Mouse (Mus musculus) heart, postnatal 0 days (tissue): ENCODE measurements around the gene Kirrel. TPM values are rescaled to one million over a fixed set of nuclear protein-coding genes. Genes with fewer than 3 reads are reported as not detected.

Source experiments
- ATAC-seq: fragments of 200-750 bp; cut with Nextera tagmentation; 2 replicates; pipeline ENCODE4 v1.8.0; 2017; ENCODE audit warnings: low read depth, moderate number of reproducible peaks, moderate library complexity; ENCODE audit not compliant: insufficient read depth
- DNase-seq: peaks from one replicate; pipeline ENCODE4 v3.0.0-alpha.2; 2016; ENCODE audit warnings: low spot score
- H3K27ac ChIP-seq: fragments of 300-500 bp; sonication (generic); 2 replicates; pipeline ENCODE4 v1.5.1; 2014; ENCODE audit warnings: low read depth, mild to moderate bottlenecking
- H3K27me3 ChIP-seq: fragments of 300-500 bp; sonication (generic); 2 replicates; pipeline ENCODE4 v1.6.1; 2014; ENCODE audit warnings: low read length, mixed read lengths; ENCODE audit not compliant: control insufficient read depth, insufficient read depth
- H3K36me3 ChIP-seq: fragments of 300-500 bp; sonication (generic); replicated peaks from 2 replicates; pipeline ENCODE4 v1.6.1; 2014; ENCODE audit warnings: low read length, mixed read lengths; ENCODE audit not compliant: control insufficient read depth, insufficient read depth
- H3K4me1 ChIP-seq: fragments of 300-500 bp; sonication (generic); 2 replicates; pipeline ENCODE4 v1.6.1; 2014; ENCODE audit warnings: antibody characterized with exemption; ENCODE audit not compliant: control insufficient read depth, insufficient read depth
- H3K4me2 ChIP-seq: fragments of 300-500 bp; sonication (generic); 2 replicates; pipeline ENCODE4 v1.6.1; 2014; ENCODE audit warnings: low read depth, mild to moderate bottlenecking, low read length, moderate library complexity
- H3K4me3 ChIP-seq: fragments of 300-500 bp; sonication (generic); 2 replicates; pipeline ENCODE4 v1.5.1; 2014; ENCODE audit warnings: low read depth, low read length
- H3K9ac ChIP-seq: fragments of 300-500 bp; sonication (generic); replicated peaks from 2 replicates; pipeline ENCODE4 v1.6.1; 2014; ENCODE audit warnings: low read depth, low read length, mixed read lengths
- H3K9me3 ChIP-seq: fragments of 300-500 bp; sonication (generic); replicated peaks from 2 replicates; pipeline ENCODE4 v1.6.1; 2016; ENCODE audit warnings: low read length; ENCODE audit not compliant: control insufficient read depth
- CTCF ChIP-seq: IDR thresholded peaks from 2 replicates; pipeline ENCODE4 v1.5.1; 2016; ENCODE audit warnings: antibody characterized with exemption, control low read depth, low read depth
- EP300 ChIP-seq: IDR thresholded peaks from 2 replicates; pipeline ENCODE4 v1.6.1; 2016; ENCODE audit warnings: antibody characterized with exemption, low read depth
- WGBS: fragments of 180-500 bp; shearing (Covaris S2); extraction: QIAGEN DNeasy Blood & Tissue Kit; methylation state at CpG from one replicate; pipeline ENCODE4 v1.1.7; 2014; 5-methylcytosine and 5-hydroxymethylcytosine counted together
- polyA plus RNA-seq: library from polyadenylated mRNA; unstranded; fragments of >200 nt; fragmentation: Nextera tagmentation; extraction: Ambion mirVana; gene quantifications from 2 replicates; pipeline ENCODE4 v1.2.1, GENCODE M21; 2015
- total RNA-seq: library from RNA; depleted of rRNA; stranded (reverse); fragments of >200 nt; gene quantifications from 2 replicates; pipeline ENCODE4 v1.2.3, GENCODE M21; 2014; ENCODE audit warnings: low replicate concordance

Kirrel gene
- total and polyA plus RNA-seq, 2 experiments from 2014 or later, result 3.5 to 13.9 TPM

DNA sequence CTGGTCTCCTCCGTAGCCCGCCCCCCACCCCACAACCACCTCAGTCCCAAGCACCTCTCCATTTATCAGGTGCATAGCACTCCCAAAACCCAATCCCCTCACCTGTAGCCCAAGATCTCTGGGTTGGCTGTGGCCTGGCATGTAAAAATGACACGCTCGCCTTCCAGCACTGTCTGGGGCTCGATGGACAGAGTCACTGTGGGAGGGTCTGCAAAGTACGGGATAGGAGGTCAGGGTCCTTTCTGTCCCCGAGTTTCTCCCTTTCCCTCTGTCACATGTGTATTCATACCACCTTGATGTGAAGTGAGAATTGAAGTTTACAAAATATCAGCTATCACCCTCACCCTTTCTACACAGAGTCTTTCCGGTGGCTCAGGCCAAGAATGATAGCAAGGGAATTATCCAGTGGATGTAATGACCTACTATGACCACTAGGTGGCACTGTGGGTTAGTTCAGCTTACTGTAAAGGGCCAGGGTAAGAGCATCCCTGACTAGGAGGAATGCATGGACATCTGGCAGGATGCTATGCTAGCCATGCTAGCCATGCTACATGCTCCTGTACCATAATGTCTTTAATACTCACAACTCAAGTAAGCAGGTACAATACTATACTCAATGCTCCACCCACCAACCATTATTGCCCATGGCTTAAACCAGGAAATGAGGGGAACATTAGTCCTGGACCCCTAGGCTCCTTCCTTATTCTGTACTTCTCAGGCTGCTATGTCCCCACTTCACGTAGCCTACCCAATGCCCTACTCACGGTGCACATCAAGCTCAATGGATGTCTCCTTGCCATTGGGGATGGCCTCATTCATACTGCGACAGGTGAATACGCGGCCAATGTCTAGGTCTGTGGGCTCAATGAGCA is 84.6 kb downstream of the Kirrel start:
- no peaks in the 10 kb centered on the region for H3K4me1 ChIP-seq
- ATAC-seq, result peak; percentile 66
- H3K9ac ChIP-seq, result no peak overlapping the region
- no peak overlapping the region for H3K4me3 ChIP-seq
- DNase-seq, result peak; percentile 52
- H3K27me3 ChIP-seq, result no peaks in the 10 kb centered on the region
- no peak overlapping the region for H3K27ac ChIP-seq
- peaks cover 20% of the 10 kb centered on the region for H3K36me3 ChIP-seq
- H3K4me2 ChIP-seq, result no peak overlapping the region
- TF ChIP-seq EP300, result no peak
- peak; percentile 99 for TF ChIP-seq CTCF
- WGBS, result 74% methylated on average over 13 of the region's 13 CpGs
- H3K9me3 ChIP-seq, result no peaks in the 10 kb centered on the region

GRCm38 (mm10) chr3:87087146-87087545 is 87.4 kb downstream of the Kirrel start:
- H3K4me2 ChIP-seq, result no peak overlapping the region
- 60% methylated on average over 7 of the region's 7 CpGs for WGBS
- no peaks in the 10 kb centered on the region for H3K27me3 ChIP-seq
- no peaks in the 10 kb centered on the region for H3K9me3 ChIP-seq
- no peak overlapping the region for H3K27ac ChIP-seq
- peaks cover 37% of the 10 kb centered on the region for H3K36me3 ChIP-seq
- ATAC-seq, result no peak
- no peak overlapping the region for H3K9ac ChIP-seq
- no peak for DNase-seq
- H3K4me3 ChIP-seq, result no peak overlapping the region
- TF ChIP-seq EP300 (no peak), CTCF (no peak)
- H3K4me1 ChIP-seq, result no peaks in the 10 kb centered on the region

GRCm38 (mm10) chr3:87082235-87082634 is 92.3 kb downstream of the Kirrel start:
- 69% methylated on average over 3 of the region's 3 CpGs for WGBS
- Histone ChIP-seq H3K4me3 (no peak overlapping the region), H3K4me2 (no peak overlapping the region), H3K9me3 (no peaks in the 10 kb centered on the region), H3K27ac (no peak overlapping the region), H3K4me1 (no peaks in the 10 kb centered on the region), H3K36me3 (peaks cover 47% of the 10 kb centered on the region), H3K27me3 (no peaks in the 10 kb centered on the region), H3K9ac (no peak overlapping the region)
- DNase-seq (no peak), ATAC-seq (peak; percentile 36; the same call in 1 of the 2 replicates)
- TF ChIP-seq CTCF (peak; percentile 78), EP300 (no peak)

DNA sequence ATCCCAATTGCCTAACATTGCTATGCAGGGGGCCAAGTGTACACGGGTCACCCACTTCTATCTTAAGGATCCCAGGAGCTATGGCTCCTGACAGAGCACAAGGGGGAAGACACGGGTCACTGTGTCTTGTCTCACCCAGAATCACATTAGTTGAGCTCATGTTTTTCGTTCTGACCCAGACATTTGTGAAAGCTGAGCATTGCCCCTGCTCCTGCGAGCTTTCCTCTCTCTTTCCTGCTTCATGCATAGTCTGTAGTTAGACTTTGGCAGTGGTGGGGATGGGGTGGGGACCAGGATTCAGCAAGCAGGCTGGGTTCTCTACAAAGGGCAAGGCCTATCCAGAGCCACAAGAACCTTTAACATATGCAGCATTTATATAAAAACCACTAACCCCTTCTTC is 94.8 kb downstream of the Kirrel start:
- TF ChIP-seq EP300, result no peak
- TF ChIP-seq CTCF, result no peak
- Histone ChIP-seq H3K27me3 (no peaks in the 10 kb centered on the region), H3K27ac (no peak overlapping the region), H3K4me1 (no peaks in the 10 kb centered on the region), H3K9me3 (no peaks in the 10 kb centered on the region), H3K9ac (no peak overlapping the region), H3K36me3 (peaks cover 29% of the 10 kb centered on the region), H3K4me3 (no peak overlapping the region), H3K4me2 (no peak overlapping the region)
- 86% methylated on average over 4 of the region's 4 CpGs for WGBS
- DNase-seq (no peak), ATAC-seq (no peak)

GRCm38 (mm10) chr3:87079301-87079700 is 95.2 kb downstream of the Kirrel start:
- no peaks in the 10 kb centered on the region for H3K4me1 ChIP-seq
- 92% methylated on average over 7 of the region's 7 CpGs for WGBS
- peaks cover 25% of the 10 kb centered on the region for H3K36me3 ChIP-seq
- no peak overlapping the region for H3K4me2 ChIP-seq
- H3K9ac ChIP-seq, result no peak overlapping the region
- DNase-seq (no peak), ATAC-seq (no peak)
- H3K27ac ChIP-seq, result no peak overlapping the region
- no peak for TF ChIP-seq CTCF
- TF ChIP-seq EP300, result no peak
- H3K9me3 ChIP-seq, result no peaks in the 10 kb centered on the region
- no peaks in the 10 kb centered on the region for H3K27me3 ChIP-seq
- no peak overlapping the region for H3K4me3 ChIP-seq

GRCm38 (mm10) chr3:87077681-87078080 is 96.9 kb downstream of the Kirrel start:
- ATAC-seq, result no peak
- TF ChIP-seq CTCF (no peak), EP300 (no peak)
- Histone ChIP-seq H3K27ac (no peak overlapping the region), H3K4me1 (no peaks in the 10 kb centered on the region), H3K9me3 (no peaks in the 10 kb centered on the region), H3K9ac (no peak overlapping the region), H3K4me2 (no peak overlapping the region), H3K4me3 (no peak overlapping the region), H3K36me3 (peaks cover 10% of the 10 kb centered on the region; the same call in 1 of the 2 replicates), H3K27me3 (no peaks in the 10 kb centered on the region)
- no peak for DNase-seq
- WGBS, result 68% methylated on average over 9 of the region's 9 CpGs
